Mouse (Mus musculus) gastrocnemius, postnatal 4 days (tissue): ENCODE measurements around the gene Gm1553. TPM values are rescaled to one million over a fixed set of nuclear protein-coding genes. Genes with fewer than 3 reads are reported as not detected.

Experiments
- DNase-seq, 2 experiments: peaks; one replicate each; pipeline ENCODE4 v3.0.0; 2021 to 2022; ENCODE audit warnings: low spot score in 2 of 2, mixed read lengths in 2 of 2
- long read RNA-seq, 2 experiments: library from polyadenylated mRNA; stranded (forward); transcript quantifications; one replicate each; pipeline ENCODE4 v2.0.0; 2021
- total RNA-seq, 2 experiments: library from RNA; stranded (reverse); gene quantifications; 2 replicates each; pipeline ENCODE4 v1.2.3; 2021

Gm1553 gene
- total RNA-seq: not detected
- long read RNA-seq, experiment 1: 0 reads
- long read RNA-seq, experiment 2: 0 reads

- DNase-seq: no peak
Observed at GRCm38 (mm10) chr10:82492518-82492917, at the start of gene Gm1553. Gene Gm1553, minus strand, starts transcription at chr10:82492618.

Other genes starting within 250 kb of the Gm1553 start
- not detected for gene 4932415D10Rik, start 176.0 kb downstream of the Gm1553 start, total RNA-seq
- gene Gm4924, start 138.4 kb downstream of the Gm1553 start, total RNA-seq: 1 to 10 TPM; 2.9 to 5.8 TPM
- 10 to 100 TPM; 20.5 to 23.5 TPM for gene 1190007I07Rik, start 130.6 kb upstream of the Gm1553 start, total RNA-seq
- 10 to 100 TPM; 24.1 to 33.7 TPM for gene Tdg, start 137.2 kb upstream of the Gm1553 start, total RNA-seq
- gene Glt8d2, start 198.0 kb upstream of the Gm1553 start, total RNA-seq: 10 to 100 TPM; 15.8 to 17.4 TPM
- 10 to 100 TPM; 33.5 to 45.0 TPM for gene Hcfc2, start 203.5 kb upstream of the Gm1553 start, total RNA-seq